Mouse (Mus musculus) heart, postnatal 0 days (tissue): Measurements from ENCODE around the gene Pacsin2. TPM values are rescaled to one million over a fixed set of nuclear protein-coding genes. Genes with fewer than 3 reads are reported as not detected.
A peak's percentile ranks its signal among the peaks of the same experiment; 100 is the strongest.

ENCODE experiments used
- ATAC-seq: fragments of 200-750 bp; cut with Nextera tagmentation; 2 replicates; pipeline ENCODE4 v1.8.0; 2017; ENCODE audit warnings: low read depth, moderate number of reproducible peaks, moderate library complexity; ENCODE audit not compliant: insufficient read depth
- DNase-seq: peaks from one replicate; pipeline ENCODE4 v3.0.0-alpha.2; 2016; ENCODE audit warnings: low spot score
- H3K27ac ChIP-seq: fragments of 300-500 bp; sonication (generic); 2 replicates; pipeline ENCODE4 v1.5.1; 2014; ENCODE audit warnings: low read depth, mild to moderate bottlenecking
- H3K27me3 ChIP-seq: fragments of 300-500 bp; sonication (generic); 2 replicates; pipeline ENCODE4 v1.6.1; 2014; ENCODE audit warnings: low read length, mixed read lengths; ENCODE audit not compliant: control insufficient read depth, insufficient read depth
- H3K36me3 ChIP-seq: fragments of 300-500 bp; sonication (generic); replicated peaks from 2 replicates; pipeline ENCODE4 v1.6.1; 2014; ENCODE audit warnings: low read length, mixed read lengths; ENCODE audit not compliant: control insufficient read depth, insufficient read depth
- H3K4me1 ChIP-seq: fragments of 300-500 bp; sonication (generic); 2 replicates; pipeline ENCODE4 v1.6.1; 2014; ENCODE audit warnings: antibody characterized with exemption; ENCODE audit not compliant: control insufficient read depth, insufficient read depth
- H3K4me2 ChIP-seq: fragments of 300-500 bp; sonication (generic); 2 replicates; pipeline ENCODE4 v1.6.1; 2014; ENCODE audit warnings: low read depth, mild to moderate bottlenecking, low read length, moderate library complexity
- H3K4me3 ChIP-seq: fragments of 300-500 bp; sonication (generic); 2 replicates; pipeline ENCODE4 v1.5.1; 2014; ENCODE audit warnings: low read depth, low read length
- H3K9ac ChIP-seq: fragments of 300-500 bp; sonication (generic); replicated peaks from 2 replicates; pipeline ENCODE4 v1.6.1; 2014; ENCODE audit warnings: low read depth, low read length, mixed read lengths
- H3K9me3 ChIP-seq: fragments of 300-500 bp; sonication (generic); replicated peaks from 2 replicates; pipeline ENCODE4 v1.6.1; 2016; ENCODE audit warnings: low read length; ENCODE audit not compliant: control insufficient read depth
- CTCF ChIP-seq: IDR thresholded peaks from 2 replicates; pipeline ENCODE4 v1.5.1; 2016; ENCODE audit warnings: antibody characterized with exemption, control low read depth, low read depth
- EP300 ChIP-seq: IDR thresholded peaks from 2 replicates; pipeline ENCODE4 v1.6.1; 2016; ENCODE audit warnings: antibody characterized with exemption, low read depth
- WGBS: fragments of 180-500 bp; shearing (Covaris S2); extraction: QIAGEN DNeasy Blood & Tissue Kit; methylation state at CpG from one replicate; pipeline ENCODE4 v1.1.7; 2014; 5-methylcytosine and 5-hydroxymethylcytosine counted together
- polyA plus RNA-seq: library from polyadenylated mRNA; unstranded; fragments of >200 nt; fragmentation: Nextera tagmentation; extraction: Ambion mirVana; gene quantifications from 2 replicates; pipeline ENCODE4 v1.2.1, GENCODE M21; 2015
- total RNA-seq: library from RNA; depleted of rRNA; stranded (reverse); fragments of >200 nt; gene quantifications from 2 replicates; pipeline ENCODE4 v1.2.3, GENCODE M21; 2014; ENCODE audit warnings: low replicate concordance

Gene Pacsin2
- total and polyA plus RNA-seq, 2 experiments from 2014 or later: 63.3 to 78.0 TPM

- TF ChIP-seq CTCF (peak; percentile 31), EP300 (no peak; the same call in 1 of the 2 replicates)
- no peaks in the 10 kb centered on the region for H3K36me3 ChIP-seq
- 46% methylated on average over 5 of the region's 5 CpGs for WGBS
- peaks cover 79% of the 10 kb centered on the region for H3K4me1 ChIP-seq
- DNase-seq (no peak), ATAC-seq (no peak; the same call in 1 of the 2 replicates)
- peak overlapping the region; percentile 60 for H3K27ac ChIP-seq
- no peaks in the 10 kb centered on the region for H3K9me3 ChIP-seq
- no peak overlapping the region for H3K9ac ChIP-seq
- H3K27me3 ChIP-seq: no peaks in the 10 kb centered on the region
- no peak overlapping the region for H3K4me3 ChIP-seq
- H3K4me2 ChIP-seq: 0 out of 2 replicates have a peak overlapping the region, but pooled peaks have one; percentile 9
These were observed 40.6 kb downstream of the Pacsin2 start for GRCm38 (mm10) chr15:83423589-83424384.

GRCm38 (mm10) chr15:83422299-83422981 is 42.0 kb downstream of the Pacsin2 start:
- no peak for DNase-seq
- Histone ChIP-seq H3K4me2 (no peak overlapping the region), H3K9me3 (no peaks in the 10 kb centered on the region), H3K4me3 (no peak overlapping the region), H3K9ac (no peak overlapping the region), H3K4me1 (peaks cover 79% of the 10 kb centered on the region), H3K27ac (peak overlapping the region; percentile 80), H3K27me3 (no peaks in the 10 kb centered on the region), H3K36me3 (no peaks in the 10 kb centered on the region)
- no peak for TF ChIP-seq CTCF
- TF ChIP-seq EP300: no peak
- no peak for ATAC-seq
- 57% methylated on average over 15 of the region's 15 CpGs for WGBS

DNA sequence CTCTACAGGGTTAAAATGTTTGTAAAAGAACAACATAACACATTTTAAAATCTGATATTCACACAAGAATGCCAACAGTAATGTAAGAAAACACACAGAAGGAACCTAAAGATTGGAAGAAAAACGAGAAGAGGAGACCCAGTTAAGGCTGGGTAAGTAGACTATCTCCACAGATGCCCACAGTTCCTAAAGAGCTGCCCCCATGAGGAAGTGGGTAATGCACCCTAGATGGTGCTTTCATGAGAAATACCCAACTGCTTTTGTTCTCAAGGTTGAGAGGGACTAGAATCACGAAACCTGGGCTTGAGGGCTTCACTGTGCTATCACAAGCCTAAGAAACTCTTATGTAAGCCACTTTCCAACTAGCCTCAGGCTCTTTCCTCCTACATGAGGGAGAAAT is 44.8 kb downstream of the Pacsin2 start:
- no peak overlapping the region for H3K9ac ChIP-seq
- H3K27ac ChIP-seq: peak overlapping the region; percentile 48; the same call in 1 of the 2 replicates
- H3K9me3 ChIP-seq: no peaks in the 10 kb centered on the region
- H3K4me1 ChIP-seq: peaks cover 67% of the 10 kb centered on the region
- DNase-seq: no peak
- TF ChIP-seq CTCF: no peak
- TF ChIP-seq EP300: no peak
- no peak for ATAC-seq
- 70% methylated on average over 2 of the region's 2 CpGs for WGBS
- H3K4me2 ChIP-seq: no peak overlapping the region
- no peak overlapping the region for H3K4me3 ChIP-seq
- no peaks in the 10 kb centered on the region for H3K27me3 ChIP-seq
- H3K36me3 ChIP-seq: no peaks in the 10 kb centered on the region

- ATAC-seq: no peak
- peaks cover 61% of the 10 kb centered on the region for H3K4me1 ChIP-seq
- H3K4me2 ChIP-seq: no peak overlapping the region
- TF ChIP-seq EP300 (no peak), CTCF (no peak)
- no peaks in the 10 kb centered on the region for H3K9me3 ChIP-seq
- H3K36me3 ChIP-seq: no peaks in the 10 kb centered on the region
- H3K9ac ChIP-seq: peak overlapping the region; percentile 6; the same call in 1 of the 2 replicates
- no peaks in the 10 kb centered on the region for H3K27me3 ChIP-seq
- H3K4me3 ChIP-seq: no peak overlapping the region
- H3K27ac ChIP-seq: peak overlapping the region; percentile 9
- no peak for DNase-seq
These were observed 45.7 kb downstream of the Pacsin2 start for GRCm38 (mm10) chr15:83418685-83419084.

DNA sequence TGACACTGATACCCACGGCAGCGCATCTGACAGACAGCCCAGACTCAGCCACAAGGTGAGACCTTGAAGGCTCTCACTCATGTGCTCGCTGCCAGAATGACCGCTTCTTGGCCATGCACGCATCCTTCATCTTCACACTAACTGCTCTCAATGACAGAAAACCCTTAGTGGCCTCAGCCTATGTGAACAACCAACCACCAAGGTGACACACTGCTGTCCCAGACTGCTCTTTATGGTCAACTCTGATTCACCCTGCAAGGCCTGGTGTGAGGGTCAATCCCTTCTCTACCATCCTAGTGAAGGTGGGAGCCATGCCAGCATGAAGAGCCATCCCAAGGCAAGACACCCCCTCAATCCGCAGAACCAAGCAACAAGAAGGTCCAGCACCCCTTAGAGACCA is 46.5 kb downstream of the Pacsin2 start:
- Histone ChIP-seq H3K4me3 (no peak overlapping the region), H3K9ac (0 out of 2 replicates have a peak overlapping the region, but pooled peaks have one; percentile 4), H3K9me3 (no peaks in the 10 kb centered on the region), H3K4me2 (no peak overlapping the region), H3K4me1 (peaks cover 53% of the 10 kb centered on the region), H3K36me3 (no peaks in the 10 kb centered on the region), H3K27me3 (no peaks in the 10 kb centered on the region), H3K27ac (peak overlapping the region; percentile 54)
- no peak for ATAC-seq
- TF ChIP-seq EP300 (no peak), CTCF (no peak)
- DNase-seq: no peak
- WGBS: 69% methylated on average over 6 of the region's 6 CpGs
